Mouse (Mus musculus) heart, postnatal 36 days (tissue): ENCODE measurements around the gene Rac1. TPM values are rescaled to one million over a fixed set of nuclear protein-coding genes. Genes with fewer than 3 reads are reported as not detected.

Source experiments
- DNase-seq, 2 experiments: peaks; one replicate each; pipeline ENCODE4 v3.0.0; 2021 to 2022
- intact Hi-C: fragments of 180-260 bp; cut with DNase I; formaldehyde crosslinking; loops from one replicate; pipeline ENCODE4 v1.15.1; 2025
- total RNA-seq, 2 experiments: library from RNA; stranded (reverse); gene quantifications; 2 replicates each; pipeline ENCODE4 v1.2.3; 2021

Gene Rac1
- total RNA-seq, 2 experiments from 2014 or later: 239 to 240 TPM

GRCm38 (mm10) chr5:143528308-143528683, 460 bp upstream of the Rac1 start:
- no peak for DNase-seq
- intact Hi-C loops: loop anchor here (1.0 to 10.0 kb wide), 3 partner anchors 19 to 713 kb away; partner anchors contain the start of genes Daglb and Tnrc18

- intact Hi-C loops: loop anchor here (1.0 to 10.0 kb wide), 4 partner anchors 8 to 712 kb away; partner anchors contain the start of genes Daglb and Tnrc18
- DNase-seq: peak; percentile 49 to 56
Observed at GRCm38 (mm10) chr5:143526698-143527331, 1.0 kb downstream of the Rac1 start.

GRCm38 (mm10) chr5:143525454-143526225, 2.2 kb downstream of the Rac1 start:
- intact Hi-C loops: loop anchor here (2.0 to 10.0 kb wide), 3 partner anchors 13 to 711 kb away; partner anchors contain the start of genes Daglb and Tnrc18

GRCm38 (mm10) chr5:143522882-143523281, 5.0 kb downstream of the Rac1 start:
- DNase-seq: no peak

More at GRCm38 (mm10) chr5:143525454-143526225, 2.2 kb downstream of the Rac1 start:
- DNase-seq: no peak

GRCm38 (mm10) chr5:143520415-143520814, 7.4 kb downstream of the Rac1 start:
- no peak for DNase-seq
- intact Hi-C loops: loop anchor here (10.0 kb wide), 1 partner anchor 706 kb away; the partner anchor contains the start of gene Tnrc18

More at GRCm38 (mm10) chr5:143522882-143523281, 5.0 kb downstream of the Rac1 start:
- intact Hi-C loops: loop anchor here (10.0 kb wide), 1 partner anchor 708 kb away; the partner anchor contains the start of gene Tnrc18

GRCm38 (mm10) chr5:143518045-143518591, 9.7 kb downstream of the Rac1 start:
- no peak for DNase-seq
- intact Hi-C loops: no loop called here

- no peak for DNase-seq
- intact Hi-C loops: no loop called here
Observed at GRCm38 (mm10) chr5:143517436-143517835, 10.4 kb downstream of the Rac1 start.

GRCm38 (mm10) chr5:143517005-143517404, 10.8 kb downstream of the Rac1 start:
- intact Hi-C loops: no loop called here
- DNase-seq: no peak

GRCm38 (mm10) chr5:143514878-143515277, 13.0 kb downstream of the Rac1 start:
- DNase-seq: no peak
- intact Hi-C loops: no loop called here

- no peak for DNase-seq
- intact Hi-C loops: loop anchor here (2.0 kb wide), 1 partner anchor 14 kb away; no protein-coding TSS in a partner anchor
Observed at GRCm38 (mm10) chr5:143512305-143512704, 15.5 kb downstream of the Rac1 start.

- intact Hi-C loops: no loop called here
- DNase-seq: no peak
Observed at GRCm38 (mm10) chr5:143511577-143511976, 16.3 kb downstream of the Rac1 start.

GRCm38 (mm10) chr5:143509737-143510136, 18.1 kb downstream of the Rac1 start:
- DNase-seq: no peak

GRCm38 (mm10) chr5:143509294-143509693, 18.5 kb downstream of the Rac1 start:
- no peak for DNase-seq
- intact Hi-C loops: no loop called here

More at GRCm38 (mm10) chr5:143509737-143510136, 18.1 kb downstream of the Rac1 start:
- intact Hi-C loops: no loop called here

GRCm38 (mm10) chr5:143505545-143505944, 22.3 kb downstream of the Rac1 start:
- no peak for DNase-seq
- intact Hi-C loops: no loop called here

GRCm38 (mm10) chr5:143505056-143505455, 22.8 kb downstream of the Rac1 start:
- intact Hi-C loops: no loop called here
- no peak for DNase-seq

- no peak for DNase-seq
- intact Hi-C loops: loop anchor here (1.0 kb wide), 1 partner anchor 43 kb away; no protein-coding TSS in a partner anchor
Observed at GRCm38 (mm10) chr5:143504453-143504852, 23.4 kb downstream of the Rac1 start.

- intact Hi-C loops: loop anchor here (1.0 kb wide), 1 partner anchor 44 kb away; no protein-coding TSS in a partner anchor
- DNase-seq: no peak
Observed at GRCm38 (mm10) chr5:143503740-143504139, 24.1 kb downstream of the Rac1 start.

GRCm38 (mm10) chr5:143502899-143503557, 24.8 kb downstream of the Rac1 start:
- DNase-seq: no peak
- intact Hi-C loops: no loop called here

GRCm38 (mm10) chr5:143501649-143502048, 26.2 kb downstream of the Rac1 start:
- no peak for DNase-seq
- intact Hi-C loops: no loop called here

GRCm38 (mm10) chr5:143501140-143501539, 26.7 kb downstream of the Rac1 start:
- DNase-seq: no peak
- intact Hi-C loops: no loop called here
